Mouse (Mus musculus) heart, embryonic 16.5 days (tissue): Measurements from ENCODE around the gene Adgra1. TPM values are rescaled to one million over a fixed set of nuclear protein-coding genes. Genes with fewer than 3 reads are reported as not detected.

Experiments
- ATAC-seq: fragments of 200-750 bp; cut with Nextera tagmentation; replicated peaks from 2 replicates; pipeline ENCODE4 v1.8.0; 2017; ENCODE audit warnings: moderate number of reproducible peaks; ENCODE audit not compliant: insufficient read depth, low FRiP score; ENCODE audit errors: extremely low read depth
- H3K27ac ChIP-seq: fragments of 300-500 bp; sonication (generic); 2 replicates; pipeline ENCODE4 v1.5.1; 2014; ENCODE audit warnings: mild to moderate bottlenecking, low read length, control low read depth, moderate library complexity
- H3K27me3 ChIP-seq: fragments of 300-500 bp; sonication (generic); 2 replicates; pipeline ENCODE4 v1.6.1; 2014; ENCODE audit warnings: low read length, mixed read lengths; ENCODE audit not compliant: control insufficient read depth, insufficient read depth
- H3K36me3 ChIP-seq: fragments of 300-500 bp; sonication (generic); 2 replicates; pipeline ENCODE4 v1.6.1; 2014; ENCODE audit not compliant: control insufficient read depth, insufficient read depth
- H3K4me1 ChIP-seq: fragments of 300-500 bp; sonication (generic); 2 replicates; pipeline ENCODE4 v1.6.1; 2014; ENCODE audit warnings: low read length, mixed read lengths; ENCODE audit not compliant: control insufficient read depth, insufficient read depth
- H3K4me2 ChIP-seq: fragments of 300-500 bp; sonication (generic); 2 replicates; pipeline ENCODE4 v1.6.1; 2014; ENCODE audit warnings: low read depth, mild to moderate bottlenecking, control low read depth, low read length
- H3K4me3 ChIP-seq: fragments of 300-500 bp; sonication (generic); 2 replicates; pipeline ENCODE4 v1.5.1; 2014; ENCODE audit warnings: mild to moderate bottlenecking, control low read depth, low read length
- H3K9ac ChIP-seq: fragments of 300-500 bp; sonication (generic); 2 replicates; pipeline ENCODE4 v1.6.1; 2014; ENCODE audit warnings: low read length, control low read depth
- H3K9me3 ChIP-seq: fragments of 300-500 bp; sonication (generic); replicated peaks from 2 replicates; pipeline ENCODE4 v1.6.1; 2016; ENCODE audit warnings: low read length; ENCODE audit not compliant: control insufficient read depth
- WGBS: fragments of 180-500 bp; shearing (Covaris S2); extraction: QIAGEN DNeasy Blood & Tissue Kit; methylation state at CpG from one replicate; pipeline ENCODE4 v1.1.7; 2014; 5-methylcytosine and 5-hydroxymethylcytosine counted together
- polyA plus RNA-seq: library from polyadenylated mRNA; unstranded; fragments of >200 nt; fragmentation: Nextera tagmentation; extraction: Ambion mirVana; gene quantifications from 2 replicates; pipeline ENCODE4 v1.2.1, GENCODE M21; 2015

Adgra1 gene
- polyA plus RNA-seq, 1 experiment from 2014 or later: not detected

DNA sequence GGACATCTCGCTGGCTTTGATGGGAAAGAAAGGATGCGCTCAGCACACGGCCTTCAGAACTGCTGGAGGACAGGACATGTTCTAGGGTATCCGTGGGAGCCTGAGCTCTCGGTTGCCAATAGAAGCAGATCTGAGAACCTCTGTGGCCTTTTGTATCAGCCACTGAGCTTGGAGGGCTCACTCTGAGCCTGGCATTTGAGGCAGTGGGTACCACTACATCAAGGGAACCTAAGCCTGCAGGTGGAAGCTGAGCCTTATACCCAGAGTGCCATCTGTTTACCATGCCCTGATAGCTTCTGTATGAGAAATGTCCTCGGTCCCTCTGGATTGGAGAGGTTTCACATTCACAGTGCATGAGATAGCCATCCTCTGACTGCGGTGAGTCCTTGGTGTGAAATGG lies 62.3 kb downstream of the Adgra1 start:
- no peak overlapping the region for H3K9ac ChIP-seq
- no peak overlapping the region for H3K4me3 ChIP-seq
- WGBS: 74% methylated on average over 7 of the region's 7 CpGs
- H3K9me3 ChIP-seq: no peaks in the 10 kb centered on the region
- peaks cover 49% of the 10 kb centered on the region for H3K27me3 ChIP-seq
- H3K4me1 ChIP-seq: peaks cover 2% of the 10 kb centered on the region; the same call in 1 of the 2 replicates
- H3K4me2 ChIP-seq: no peak overlapping the region
- H3K36me3 ChIP-seq: no peaks in the 10 kb centered on the region
- no peak for ATAC-seq
- H3K27ac ChIP-seq: no peak overlapping the region

DNA sequence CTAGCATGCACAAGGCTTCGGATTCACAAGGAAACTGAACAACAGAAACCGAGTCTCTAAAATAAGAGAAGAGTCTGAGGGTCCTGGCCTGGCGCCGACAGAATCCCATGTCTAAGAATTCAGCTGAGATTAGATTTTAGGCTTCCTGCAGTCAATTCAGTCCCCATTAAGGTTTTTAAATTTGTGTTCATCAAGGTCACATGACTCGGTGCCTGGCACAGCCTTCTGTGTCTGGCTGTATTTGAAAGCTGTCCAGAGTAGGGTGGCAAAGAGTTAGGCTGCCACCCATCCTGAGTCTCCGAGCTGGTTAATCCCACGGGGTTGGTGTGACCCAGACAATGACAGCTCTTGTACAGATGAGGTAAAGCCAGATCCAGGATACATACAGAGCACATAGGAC lies 62.8 kb downstream of the Adgra1 start:
- Histone ChIP-seq H3K9me3 (no peaks in the 10 kb centered on the region), H3K4me2 (no peak overlapping the region), H3K27me3 (peaks cover 49% of the 10 kb centered on the region), H3K9ac (no peak overlapping the region), H3K4me1 (peaks cover 2% of the 10 kb centered on the region; the same call in 1 of the 2 replicates), H3K4me3 (no peak overlapping the region), H3K27ac (no peak overlapping the region), H3K36me3 (no peaks in the 10 kb centered on the region)
- no peak for ATAC-seq
- WGBS: 67% methylated on average over 7 of the region's 7 CpGs

DNA sequence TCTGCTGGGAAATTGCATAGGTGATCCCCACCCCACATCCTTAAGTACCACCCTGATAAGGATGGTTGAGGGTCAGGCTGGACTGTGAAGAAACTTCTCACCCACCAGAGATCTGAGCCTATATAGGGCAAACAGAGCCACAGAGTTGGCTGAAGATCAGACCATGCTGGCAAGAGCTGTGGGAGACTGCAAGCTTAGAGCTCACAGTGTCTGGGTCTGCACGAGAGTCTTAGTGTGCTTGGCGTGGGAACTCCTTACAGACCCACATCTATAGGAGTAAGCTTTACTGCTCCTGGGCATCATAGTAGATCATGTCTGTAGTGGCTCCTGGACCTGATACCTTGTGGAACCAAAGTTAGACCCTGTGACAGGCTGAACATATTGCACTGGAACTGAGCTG lies 64.6 kb downstream of the Adgra1 start:
- no peak for ATAC-seq
- H3K27ac ChIP-seq: no peak overlapping the region
- no peaks in the 10 kb centered on the region for H3K36me3 ChIP-seq
- 56% methylated on average over 2 of the region's 2 CpGs for WGBS
- peaks cover 39% of the 10 kb centered on the region for H3K27me3 ChIP-seq
- H3K4me1 ChIP-seq: no peaks in the 10 kb centered on the region; the same call in 1 of the 2 replicates
- H3K4me2 ChIP-seq: no peak overlapping the region
- no peak overlapping the region for H3K9ac ChIP-seq
- H3K9me3 ChIP-seq: no peaks in the 10 kb centered on the region
- no peak overlapping the region for H3K4me3 ChIP-seq

DNA sequence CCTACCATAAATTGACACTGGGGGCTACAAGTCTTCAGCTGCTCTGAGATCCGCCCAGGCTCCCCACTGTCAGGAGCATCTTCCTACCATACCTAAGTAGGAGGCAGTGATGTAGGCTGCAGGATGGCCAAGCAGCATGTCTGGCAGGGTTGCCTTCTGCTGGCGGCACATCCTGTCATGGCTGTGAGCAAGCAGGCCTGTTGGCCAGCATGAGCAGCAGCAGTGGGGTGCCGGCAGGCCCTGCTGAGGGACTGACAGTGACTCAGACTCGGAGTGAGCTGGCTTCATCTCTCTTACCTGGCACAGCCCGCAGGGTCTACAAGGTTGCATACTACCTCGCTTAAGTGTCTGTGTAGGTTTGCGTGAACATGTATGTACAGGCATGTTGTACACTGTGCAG lies 65.5 kb downstream of the Adgra1 start:
- Histone ChIP-seq H3K9me3 (no peaks in the 10 kb centered on the region), H3K4me1 (no peaks in the 10 kb centered on the region; the same call in 1 of the 2 replicates), H3K4me2 (no peak overlapping the region), H3K4me3 (no peak overlapping the region), H3K27ac (no peak overlapping the region), H3K9ac (no peak overlapping the region), H3K27me3 (peaks cover 33% of the 10 kb centered on the region), H3K36me3 (no peaks in the 10 kb centered on the region)
- ATAC-seq: no peak
- WGBS: 69% methylated on average over 7 of the region's 7 CpGs

DNA sequence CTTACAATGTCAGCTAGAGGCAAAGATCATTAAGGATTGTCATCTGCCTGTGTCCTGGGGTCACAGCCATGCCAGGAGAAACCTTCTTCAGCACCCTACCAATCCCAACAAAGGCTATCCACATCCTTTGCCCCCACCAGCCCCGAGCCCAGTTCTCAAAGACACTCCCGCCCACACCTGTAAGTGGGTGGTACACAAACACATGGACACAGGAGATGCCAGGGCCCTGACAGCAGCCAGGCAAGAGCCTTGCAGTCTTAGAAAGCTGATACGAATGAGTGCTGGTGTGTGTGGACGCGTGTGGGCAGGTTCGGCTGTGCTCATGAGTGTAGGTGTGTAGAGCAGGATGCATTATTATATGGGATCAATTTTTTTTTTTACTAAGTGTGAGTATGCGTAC lies 66.5 kb downstream of the Adgra1 start:
- H3K27me3 ChIP-seq: peaks cover 26% of the 10 kb centered on the region
- H3K4me2 ChIP-seq: no peak overlapping the region

DNA sequence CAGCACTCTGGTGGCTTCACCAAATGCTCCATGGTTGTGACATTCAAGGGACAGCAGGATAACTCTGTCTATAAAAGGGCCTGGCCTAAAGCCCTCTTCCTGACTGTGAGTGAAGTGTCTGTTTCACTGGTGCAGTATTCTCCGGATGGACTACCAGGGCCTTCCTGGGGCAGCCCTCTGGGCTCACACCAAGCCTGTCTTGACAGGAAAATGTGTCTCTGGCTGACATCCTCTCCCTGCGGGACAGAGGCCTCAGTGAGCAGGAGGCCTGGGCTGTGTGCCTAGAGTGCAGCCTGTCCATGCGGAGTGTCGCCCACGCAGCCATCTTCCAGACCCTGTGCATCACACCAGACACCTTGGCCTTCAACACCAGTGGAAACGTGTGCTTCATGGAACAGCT lies 66.9 kb downstream of the Adgra1 start:
- H3K4me2 ChIP-seq: no peak overlapping the region
- H3K27me3 ChIP-seq: peaks cover 22% of the 10 kb centered on the region
- H3K9ac ChIP-seq: no peak overlapping the region
- no peak overlapping the region for H3K27ac ChIP-seq
- ATAC-seq: no peak
- WGBS: 70% methylated on average over 6 of the region's 6 CpGs
- H3K36me3 ChIP-seq: no peaks in the 10 kb centered on the region
- no peaks in the 10 kb centered on the region for H3K9me3 ChIP-seq
- no peaks in the 10 kb centered on the region for H3K4me1 ChIP-seq
- H3K4me3 ChIP-seq: no peak overlapping the region

More for the DNA sequence above, 66.5 kb downstream of the Adgra1 start:
- no peak overlapping the region for H3K4me3 ChIP-seq
- WGBS: 91% methylated on average over 7 of the region's 7 CpGs
- H3K9me3 ChIP-seq: no peaks in the 10 kb centered on the region
- ATAC-seq: no peak
- no peaks in the 10 kb centered on the region for H3K36me3 ChIP-seq
- no peaks in the 10 kb centered on the region for H3K4me1 ChIP-seq
- H3K9ac ChIP-seq: no peak overlapping the region
- H3K27ac ChIP-seq: no peak overlapping the region

DNA sequence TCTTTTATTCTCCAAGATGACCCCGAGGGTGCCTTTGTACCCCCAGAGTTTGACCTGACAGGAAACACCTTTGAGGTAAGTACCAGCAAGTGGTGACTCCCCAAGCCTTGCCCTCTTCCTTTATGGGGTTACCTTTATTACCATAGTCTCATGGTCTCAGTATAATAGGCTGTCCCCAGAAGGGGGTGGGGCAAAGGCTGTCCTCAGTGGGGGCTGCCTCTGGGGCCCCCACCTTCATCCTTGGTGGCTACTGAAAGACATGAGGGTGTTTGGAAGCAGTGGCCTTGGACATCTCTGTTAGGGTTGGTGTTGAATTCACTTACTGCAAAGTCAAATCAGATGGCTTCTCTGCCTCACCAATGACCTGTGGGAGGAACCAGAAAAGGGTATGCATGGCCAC lies 68.0 kb downstream of the Adgra1 start:
- WGBS: 30% methylated on average over 1 of the region's 1 CpGs
- H3K27ac ChIP-seq: no peak overlapping the region
- H3K9me3 ChIP-seq: no peaks in the 10 kb centered on the region
- H3K4me2 ChIP-seq: no peak overlapping the region
- no peak overlapping the region for H3K4me3 ChIP-seq
- H3K9ac ChIP-seq: no peak overlapping the region
- no peaks in the 10 kb centered on the region for H3K36me3 ChIP-seq
- ATAC-seq: no peak
- no peaks in the 10 kb centered on the region for H3K4me1 ChIP-seq
- H3K27me3 ChIP-seq: peaks cover 16% of the 10 kb centered on the region

DNA sequence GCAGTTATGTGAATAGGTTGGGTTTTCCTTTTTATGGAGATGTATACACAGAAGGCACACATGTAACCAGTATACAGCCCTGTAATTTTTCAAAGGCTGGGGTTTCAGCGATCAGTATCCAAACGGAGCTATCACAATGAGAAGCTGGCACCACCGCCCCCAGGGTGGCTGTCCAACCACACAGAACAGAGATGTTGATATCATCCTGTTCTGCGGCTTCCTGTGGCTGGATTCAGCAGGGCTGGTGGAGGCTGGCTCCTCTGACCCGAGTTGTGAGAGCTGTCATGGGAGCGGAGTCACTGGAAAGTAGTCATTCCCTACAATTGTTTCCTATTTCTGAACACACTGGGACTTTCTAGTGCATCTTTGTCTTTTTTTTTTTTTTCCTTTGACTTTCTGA lies 71.3 kb downstream of the Adgra1 start:
- H3K9ac ChIP-seq: no peak overlapping the region
- peaks cover 12% of the 10 kb centered on the region; the same call in 1 of the 2 replicates for H3K27me3 ChIP-seq
- ATAC-seq: no peak
- H3K9me3 ChIP-seq: no peaks in the 10 kb centered on the region
- no peaks in the 10 kb centered on the region for H3K36me3 ChIP-seq
- H3K4me2 ChIP-seq: no peak overlapping the region
- H3K4me1 ChIP-seq: no peaks in the 10 kb centered on the region
- 29% methylated on average over 6 of the region's 6 CpGs for WGBS
- H3K27ac ChIP-seq: no peak overlapping the region
- no peak overlapping the region for H3K4me3 ChIP-seq

DNA sequence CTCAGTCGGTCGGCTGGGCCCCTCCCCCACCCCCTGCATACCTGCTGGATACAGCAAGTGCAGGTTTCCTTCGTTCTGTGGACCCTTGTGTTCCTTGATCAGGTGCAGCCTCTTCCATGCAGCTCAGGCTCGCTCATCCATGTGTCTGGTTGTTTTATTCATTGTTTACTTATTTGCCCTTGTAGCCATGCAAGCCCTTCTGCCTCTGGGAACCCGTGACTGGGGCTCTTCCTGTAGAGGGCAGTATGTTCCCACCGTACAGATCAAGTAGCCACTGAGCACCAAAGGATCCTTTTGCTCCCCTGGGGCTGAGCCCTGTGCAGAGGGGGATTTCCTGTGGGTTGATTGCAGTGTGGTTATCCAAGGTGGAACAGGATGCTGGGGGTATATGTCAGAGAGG lies 71.7 kb downstream of the Adgra1 start:
- H3K27ac ChIP-seq: no peak overlapping the region
- no peaks in the 10 kb centered on the region for H3K36me3 ChIP-seq
- no peaks in the 10 kb centered on the region for H3K9me3 ChIP-seq
- no peak overlapping the region for H3K4me2 ChIP-seq
- peaks cover 12% of the 10 kb centered on the region; the same call in 1 of the 2 replicates for H3K27me3 ChIP-seq
- ATAC-seq: no peak
- WGBS: 4% methylated on average over 6 of the region's 6 CpGs
- no peak overlapping the region for H3K9ac ChIP-seq
- H3K4me1 ChIP-seq: no peaks in the 10 kb centered on the region
- no peak overlapping the region for H3K4me3 ChIP-seq
